Mouse (Mus musculus) hindbrain, embryonic 10.5 days (tissue): ENCODE results near the gene BC067074. TPM values are rescaled to one million over a fixed set of nuclear protein-coding genes. Genes with fewer than 3 reads are reported as not detected.

Experiments
- DNase-seq: peaks from one replicate; pipeline ENCODE4 v3.0.0-alpha.2; 2017; ENCODE audit warnings: low spot score
- H3K27ac ChIP-seq: fragments of 300-500 bp; sonication (generic); 2 replicates; pipeline ENCODE4 v1.5.1; 2016; ENCODE audit warnings: mild to moderate bottlenecking, moderate library complexity
- H3K27me3 ChIP-seq: fragments of 300-500 bp; sonication (generic); 2 replicates; pipeline ENCODE4 v1.6.1; 2016; ENCODE audit warnings: mild to moderate bottlenecking; ENCODE audit not compliant: poor library complexity, insufficient read depth, severe bottlenecking
- H3K36me3 ChIP-seq: fragments of 300-500 bp; sonication (generic); 2 replicates; pipeline ENCODE4 v1.6.1; 2016; ENCODE audit warnings: mild to moderate bottlenecking, moderate library complexity
- H3K4me1 ChIP-seq: fragments of 300-500 bp; sonication (generic); replicated peaks from 2 replicates; pipeline ENCODE4 v1.6.1; 2016; ENCODE audit warnings: mild to moderate bottlenecking
- H3K4me3 ChIP-seq: fragments of 300-500 bp; sonication (generic); 2 replicates; pipeline ENCODE4 v1.5.1; 2016; ENCODE audit warnings: mild to moderate bottlenecking, moderate library complexity
- H3K9me3 ChIP-seq: fragments of 300-500 bp; sonication (generic); 2 replicates; pipeline ENCODE4 v1.6.1; 2016; ENCODE audit warnings: mild to moderate bottlenecking, moderate library complexity
- WGBS: fragments of 180-500 bp; shearing (Covaris S2); methylation state at CpG from one replicate; pipeline ENCODE4 v1.1.7; 2016; 5-methylcytosine and 5-hydroxymethylcytosine counted together
- polyA plus RNA-seq: library from polyadenylated mRNA; unstranded; fragments of >200 nt; fragmentation: Nextera tagmentation; extraction: Ambion mirVana; gene quantifications from 2 replicates; pipeline ENCODE4 v1.2.1, GENCODE M21; 2016

BC067074 gene
- polyA plus RNA-seq, 1 experiment from 2014 or later: 1.8 TPM

GRCm38 (mm10) chr13:113333374-113333773, 40.4 kb downstream of the BC067074 start:
- H3K4me1 ChIP-seq: peaks cover 15% of the 10 kb centered on the region
- H3K27ac ChIP-seq: no peak overlapping the region
- WGBS: 90% methylated on average over 6 of the region's 6 CpGs
- H3K4me3 ChIP-seq: no peak overlapping the region
- no peaks in the 10 kb centered on the region for H3K36me3 ChIP-seq
- peak; percentile 2 for DNase-seq
- H3K9me3 ChIP-seq: no peaks in the 10 kb centered on the region
- no peaks in the 10 kb centered on the region for H3K27me3 ChIP-seq

GRCm38 (mm10) chr13:113333931-113334330, 41.0 kb downstream of the BC067074 start:
- H3K9me3 ChIP-seq: no peaks in the 10 kb centered on the region
- WGBS: 81% methylated on average over 5 of the region's 5 CpGs
- no peak overlapping the region for H3K27ac ChIP-seq
- H3K36me3 ChIP-seq: no peaks in the 10 kb centered on the region
- no peaks in the 10 kb centered on the region for H3K27me3 ChIP-seq
- peak; percentile 1 for DNase-seq
- peaks cover 15% of the 10 kb centered on the region for H3K4me1 ChIP-seq
- H3K4me3 ChIP-seq: no peak overlapping the region

- H3K4me3 ChIP-seq: no peak overlapping the region
- no peak overlapping the region for H3K27ac ChIP-seq
- H3K9me3 ChIP-seq: no peaks in the 10 kb centered on the region
- no peaks in the 10 kb centered on the region for H3K36me3 ChIP-seq
- H3K27me3 ChIP-seq: no peaks in the 10 kb centered on the region
- H3K4me1 ChIP-seq: peaks cover 15% of the 10 kb centered on the region
- peak; percentile 0 for DNase-seq
- WGBS: 85% methylated on average over 4 of the region's 4 CpGs
Measured at GRCm38 (mm10) chr13:113334773-113335172, 41.8 kb downstream of the BC067074 start.

- H3K36me3 ChIP-seq: no peaks in the 10 kb centered on the region
- no peak overlapping the region for H3K4me3 ChIP-seq
- WGBS: 55% methylated on average over 6 of the region's 6 CpGs
- peaks cover 23% of the 10 kb centered on the region for H3K4me1 ChIP-seq
- no peak overlapping the region for H3K27ac ChIP-seq
- no peaks in the 10 kb centered on the region for H3K27me3 ChIP-seq
- DNase-seq: peak; percentile 44
- no peaks in the 10 kb centered on the region for H3K9me3 ChIP-seq
Measured at GRCm38 (mm10) chr13:113337223-113337858, 44.4 kb downstream of the BC067074 start.

- WGBS: 56% methylated on average over 2 of the region's 2 CpGs
- Histone ChIP-seq H3K27me3 (no peaks in the 10 kb centered on the region; the same call in 1 of the 2 replicates), H3K36me3 (no peaks in the 10 kb centered on the region), H3K4me1 (peaks cover 37% of the 10 kb centered on the region), H3K9me3 (no peaks in the 10 kb centered on the region), H3K4me3 (no peak overlapping the region), H3K27ac (0 out of 2 replicates have a peak overlapping the region, but pooled peaks have one; percentile 5)
- DNase-seq: no peak
Measured at GRCm38 (mm10) chr13:113340644-113341043, 47.7 kb downstream of the BC067074 start.

GRCm38 (mm10) chr13:113341161-113341560, 48.2 kb downstream of the BC067074 start:
- H3K27ac ChIP-seq: no peak overlapping the region
- H3K27me3 ChIP-seq: no peaks in the 10 kb centered on the region; the same call in 1 of the 2 replicates
- H3K4me3 ChIP-seq: no peak overlapping the region
- DNase-seq: no peak
- no peaks in the 10 kb centered on the region for H3K36me3 ChIP-seq
- H3K4me1 ChIP-seq: peaks cover 37% of the 10 kb centered on the region
- H3K9me3 ChIP-seq: no peaks in the 10 kb centered on the region

GRCm38 (mm10) chr13:113342355-113342919, 49.5 kb downstream of the BC067074 start:
- H3K9me3 ChIP-seq: no peaks in the 10 kb centered on the region
- 78% methylated on average over 10 of the region's 10 CpGs for WGBS
- peaks cover 30% of the 10 kb centered on the region; the same call in 1 of the 2 replicates for H3K4me1 ChIP-seq
- no peak overlapping the region for H3K27ac ChIP-seq
- no peak for DNase-seq
- H3K4me3 ChIP-seq: no peak overlapping the region
- H3K27me3 ChIP-seq: no peaks in the 10 kb centered on the region; the same call in 1 of the 2 replicates
- H3K36me3 ChIP-seq: no peaks in the 10 kb centered on the region

GRCm38 (mm10) chr13:113350743-113351430, 57.9 kb downstream of the BC067074 start:
- Histone ChIP-seq H3K9me3 (no peaks in the 10 kb centered on the region), H3K36me3 (no peaks in the 10 kb centered on the region), H3K4me1 (peaks cover 50% of the 10 kb centered on the region), H3K27ac (peak overlapping the region; percentile 57), H3K4me3 (no peak overlapping the region), H3K27me3 (peaks cover 28% of the 10 kb centered on the region)
- WGBS: 58% methylated on average over 11 of the region's 11 CpGs
- DNase-seq: no peak

- no peaks in the 10 kb centered on the region for H3K9me3 ChIP-seq
- peaks cover 64% of the 10 kb centered on the region for H3K4me1 ChIP-seq
- H3K4me3 ChIP-seq: no peak overlapping the region
- WGBS: 79% methylated on average over 3 of the region's 3 CpGs
- H3K36me3 ChIP-seq: no peaks in the 10 kb centered on the region
- no peak for DNase-seq
- peaks cover 36% of the 10 kb centered on the region for H3K27me3 ChIP-seq
- peak overlapping the region; percentile 53; the same call in 1 of the 2 replicates for H3K27ac ChIP-seq
Measured at GRCm38 (mm10) chr13:113353546-113353945, 60.6 kb downstream of the BC067074 start.

- no peak for DNase-seq
- 84% methylated on average over 4 of the region's 4 CpGs for WGBS
- Histone ChIP-seq H3K4me1 (peaks cover 64% of the 10 kb centered on the region), H3K27ac (no peak overlapping the region), H3K36me3 (no peaks in the 10 kb centered on the region), H3K27me3 (peaks cover 32% of the 10 kb centered on the region), H3K4me3 (no peak overlapping the region), H3K9me3 (no peaks in the 10 kb centered on the region)
Measured at GRCm38 (mm10) chr13:113353955-113354354, 61.0 kb downstream of the BC067074 start.

GRCm38 (mm10) chr13:113355022-113355421, 62.1 kb downstream of the BC067074 start:
- peak overlapping the region; percentile 78 for H3K27ac ChIP-seq
- 7% methylated on average over 4 of the region's 4 CpGs for WGBS
- no peak overlapping the region; the same call in 1 of the 2 replicates for H3K4me3 ChIP-seq
- no peaks in the 10 kb centered on the region for H3K36me3 ChIP-seq
- peaks cover 32% of the 10 kb centered on the region for H3K27me3 ChIP-seq
- DNase-seq: peak; percentile 83
- H3K4me1 ChIP-seq: peaks cover 64% of the 10 kb centered on the region
- no peaks in the 10 kb centered on the region for H3K9me3 ChIP-seq

- H3K4me1 ChIP-seq: peaks cover 45% of the 10 kb centered on the region
- no peak overlapping the region for H3K27ac ChIP-seq
- WGBS: 84% methylated on average over 13 of the region's 13 CpGs
Measured at GRCm38 (mm10) chr13:113357438-113358144, 64.6 kb downstream of the BC067074 start.

More at GRCm38 (mm10) chr13:113357438-113358144, 64.6 kb downstream of the BC067074 start:
- DNase-seq: no peak
- H3K9me3 ChIP-seq: no peaks in the 10 kb centered on the region
- H3K4me3 ChIP-seq: no peak overlapping the region
- H3K36me3 ChIP-seq: no peaks in the 10 kb centered on the region
- H3K27me3 ChIP-seq: peaks cover 24% of the 10 kb centered on the region
